Comparison of ENCODE assay signal across 34 mouse cellular contexts in genomic region chr6:141403943-141404342, GRCm38 (mm10).
A peak's percentile ranks its signal among the peaks of the same experiment; 100 is the strongest.
DNase-seq lines count a peak whose midpoint lies in the region; ATAC-seq and TF ChIP-seq lines count a peak whose summit lies in the region.
"Had no signal": no experiment of that assay in that cellular context is flagged by ENCODE, and none has a peak within 500 bp of the region (broad histone marks: within the 10 kb centered on the region; RNA-seq: fewer than 3 reads in every experiment).

No protein-coding gene starts in this region.

- H3K4me1 ChIP-seq in midbrain, embryonic 12.5 days = 0 out of 2 replicates have a peak, but pooled peaks cover 4% of the 10 kb centered on the region
- no peaks in the 10 kb centered on the region for H3K4me1 ChIP-seq in midbrain, embryonic 13.5 days (replicated peaks)
- H3K4me1 ChIP-seq in forebrain, embryonic 16.5 days (replicated peaks; ENCODE audit: control insufficient read depth, insufficient read depth, low read length) = peaks cover 10% of the 10 kb centered on the region
- H3K4me1 ChIP-seq in kidney, adult 2 months (ENCODE audit: control insufficient read depth, insufficient read depth, low read length) = no peaks in the 10 kb centered on the region
- H3K4me1 ChIP-seq: hindbrain, embryonic 12.5 days; liver, embryonic 13.5 days had no signal

- no peaks in the 10 kb centered on the region for H3K36me3 ChIP-seq in midbrain, embryonic 12.5 days
- H3K36me3 ChIP-seq in midbrain, embryonic 13.5 days = no peaks in the 10 kb centered on the region
- no peaks in the 10 kb centered on the region for H3K36me3 ChIP-seq in forebrain, embryonic 16.5 days (ENCODE audit: control insufficient read depth, insufficient read depth)
- H3K36me3 ChIP-seq in kidney, adult 2 months (ENCODE audit: control insufficient read depth, insufficient read depth, low read length) = no peaks in the 10 kb centered on the region
- H3K36me3 ChIP-seq: hindbrain, embryonic 12.5 days; intestine, embryonic 15.5 days; limb, embryonic 10.5 days; limb, embryonic 15.5 days; liver, embryonic 13.5 days had no signal

- H3K9me3 ChIP-seq in midbrain, embryonic 12.5 days = no peaks in the 10 kb centered on the region
- H3K9me3 ChIP-seq in midbrain, embryonic 13.5 days = no peaks in the 10 kb centered on the region
- H3K9me3 ChIP-seq in forebrain, embryonic 16.5 days (ENCODE audit: control insufficient read depth, low read length) = no peaks in the 10 kb centered on the region
- H3K9me3 ChIP-seq: hindbrain, embryonic 12.5 days; intestine, embryonic 15.5 days; limb, embryonic 10.5 days; limb, embryonic 15.5 days; liver, embryonic 13.5 days; megakaryocyte, embryonic 14.5 days had no signal

- H3K4me3 ChIP-seq in midbrain, embryonic 12.5 days = no peak overlapping the region
- no peak overlapping the region for H3K4me3 ChIP-seq in midbrain, embryonic 13.5 days (replicated peaks)
- no peak overlapping the region for H3K4me3 ChIP-seq in forebrain, embryonic 16.5 days (replicated peaks; ENCODE audit: low read length)
- H3K4me3 ChIP-seq in kidney, adult 2 months (ENCODE audit: insufficient read depth, low read depth, low read length) = no peak overlapping the region
- H3K4me3 ChIP-seq: erythroblast, embryonic 14.5 days; gastrocnemius, adult 2 months; hindbrain, embryonic 12.5 days; intestine, embryonic 15.5 days; limb, embryonic 10.5 days; limb, embryonic 15.5 days; liver, embryonic 13.5 days; megakaryocyte, embryonic 14.5 days had no signal

- WGBS in midbrain, embryonic 12.5 days = 62% methylated on average over 2 of the region's 2 CpGs
- 55% methylated on average over 2 of the region's 2 CpGs for WGBS in midbrain, embryonic 13.5 days
- WGBS in forebrain, embryonic 16.5 days = 46% methylated on average over 2 of the region's 2 CpGs
- 67% methylated on average over 2 of the region's 2 CpGs for WGBS in kidney, adult 2 months

- peak; percentile 6 for DNase-seq in embryo, embryonic 10.5 days (ENCODE audit: low spot score)
- no peak for DNase-seq in embryo, embryonic 11 days
- peak; percentile 72 for DNase-seq in brain, embryonic 14.5 days (ENCODE audit: low read depth)
- no peak for DNase-seq in kidney, adult 2 months
- DNase-seq: adrenal gland, postnatal 10 days; cerebellum, adult 11 months; cerebellum, adult 9-11 months; gastrocnemius, adult 2 months; gastrocnemius, postnatal 36 days; heart, adult 18-20 months; heart, postnatal 36 days; kidney, adult 8-10 months; kidney, postnatal 10 days; layer of hippocampus, adult 9-11 months; liver, embryonic 13.5 days; lung, adult 18-20 months; lung, postnatal 4 days; right cerebral cortex, adult 18-20 months; thymus, adult 18-20 months; thymus, postnatal 25 days had no signal

- ATAC-seq in midbrain, embryonic 12.5 days (ENCODE audit: low FRiP score, low read depth) = 0 out of 2 replicates have a peak, but pooled peaks have one; percentile 54
- ATAC-seq in midbrain, embryonic 13.5 days = no peak
- peak; percentile 68; the same call in 1 of the 2 replicates for ATAC-seq in forebrain, embryonic 16.5 days
- ATAC-seq: hindbrain, postnatal 0 days; intestine, embryonic 15.5 days; lung, postnatal 0 days; Patski had no signal

- no peak for TF ChIP-seq CTCF in brain, embryonic 14.5 days (IDR thresholded peaks at IDR 0.05; ENCODE audit: borderline replicate concordance, extremely low read depth, insufficient read depth, insufficient read length)
- TF ChIP-seq CTCF in kidney, adult 2 months (conservative IDR thresholded peaks at IDR 0.05; ENCODE audit: insufficient read depth, insufficient read length, low read depth, low read length) = no peak

- H3K27ac ChIP-seq in midbrain, embryonic 12.5 days (replicated peaks) = no peak overlapping the region
- H3K27ac ChIP-seq in midbrain, embryonic 13.5 days = no peak overlapping the region
- H3K27ac ChIP-seq in forebrain, embryonic 16.5 days (ENCODE audit: low read length) = no peak overlapping the region
- H3K27ac ChIP-seq in kidney, adult 2 months (ENCODE audit: insufficient read depth, low read depth, low read length) = no peak overlapping the region
- H3K27ac ChIP-seq: gastrocnemius, adult 2 months; hindbrain, embryonic 12.5 days; hindbrain, postnatal 0 days; intestine, embryonic 15.5 days; limb, embryonic 10.5 days; limb, embryonic 15.5 days; liver, embryonic 13.5 days; stomach, postnatal 0 days had no signal

- no peak overlapping the region for H3K9ac ChIP-seq in midbrain, embryonic 12.5 days (replicated peaks)
- H3K9ac ChIP-seq in midbrain, embryonic 13.5 days (replicated peaks) = no peak overlapping the region
- no peak overlapping the region for H3K9ac ChIP-seq in forebrain, embryonic 16.5 days (replicated peaks; ENCODE audit: low read depth, low read length)
- H3K9ac ChIP-seq: hindbrain, embryonic 12.5 days; intestine, embryonic 15.5 days; limb, embryonic 15.5 days; liver, embryonic 13.5 days had no signal

- TF ChIP-seq POLR2A in brain, embryonic 14.5 days (IDR thresholded peaks at IDR 0.05; ENCODE audit: borderline replicate concordance, extremely low read depth, insufficient read depth, insufficient read length, poor library complexity, severe bottlenecking) = no peak
- no peak for TF ChIP-seq POLR2A in kidney, adult 2 months (IDR thresholded peaks at IDR 0.05; ENCODE audit: low read depth, low read length)

- no peaks in the 10 kb centered on the region for H3K27me3 ChIP-seq in midbrain, embryonic 12.5 days
- no peaks in the 10 kb centered on the region for H3K27me3 ChIP-seq in midbrain, embryonic 13.5 days
- no peaks in the 10 kb centered on the region for H3K27me3 ChIP-seq in forebrain, embryonic 16.5 days (replicated peaks; ENCODE audit: control insufficient read depth, insufficient read depth, low read length)
- no peaks in the 10 kb centered on the region for H3K27me3 ChIP-seq in kidney, adult 2 months (replicated peaks; ENCODE audit: control insufficient read depth, insufficient read depth, low read length)
- H3K27me3 ChIP-seq: hindbrain, embryonic 12.5 days; intestine, embryonic 15.5 days; limb, embryonic 15.5 days; liver, embryonic 13.5 days; megakaryocyte, embryonic 14.5 days; Patski had no signal

- H3K4me2 ChIP-seq in midbrain, embryonic 12.5 days (replicated peaks) = no peak overlapping the region
- no peak overlapping the region for H3K4me2 ChIP-seq in midbrain, embryonic 13.5 days (replicated peaks)
- no peak overlapping the region for H3K4me2 ChIP-seq in forebrain, embryonic 16.5 days (ENCODE audit: low read length)
- H3K4me2 ChIP-seq: heart, embryonic 11.5 days; hindbrain, embryonic 12.5 days; intestine, embryonic 15.5 days; limb, embryonic 15.5 days; liver, embryonic 13.5 days had no signal

Comparison
In these comparisons a context has a peak if more than half of its experiments do, and no peak if none do; other contexts are left out.
1. DNase-seq: peak in embryo, embryonic 10.5 days (single experiment) and brain, embryonic 14.5 days (single experiment); none in embryo, embryonic 11 days (single experiment) and kidney, adult 2 months (single experiment).